Mouse (Mus musculus) ES-Bruce4 (cell line): Measurements from ENCODE around the gene Nucb2.

Experiments
- CTCF ChIP-seq: IDR thresholded peaks from one replicate; pipeline ENCODE4 v1.8.1; 2011; ENCODE audit warnings: low read depth, low read length
- EP300 ChIP-seq: IDR thresholded peaks from 2 replicates; pipeline ENCODE4 v1.6.1; 2011; ENCODE audit warnings: low read depth, low read length; ENCODE audit not compliant: insufficient read depth

GRCm38 (mm10) chr7:116518155-116518554 lies 14.0 kb downstream of the Nucb2 start:
- TF ChIP-seq EP300 (no peak), CTCF (no peak)
